Mouse (Mus musculus) myocyte (in vitro differentiated cells): ENCODE results near the gene Cda.

ENCODE experiments used
- CEBPB ChIP-seq: IDR thresholded peaks from 2 replicates; pipeline ENCODE4 v1.6.1; 2011; ENCODE audit warnings: mild to moderate bottlenecking, moderate library complexity; ENCODE audit not compliant: poor library complexity, insufficient read depth, severe bottlenecking
- E2F4 ChIP-seq: IDR thresholded peaks from one replicate; pipeline ENCODE4 v1.6.1; 2011; ENCODE audit warnings: mild to moderate bottlenecking, control low read depth, moderate library complexity; ENCODE audit not compliant: insufficient read depth
- MAX ChIP-seq: IDR thresholded peaks from one replicate; pipeline ENCODE4 v1.6.1; 2011; ENCODE audit warnings: low read depth, mild to moderate bottlenecking, control low read depth
- MYOD1 ChIP-seq, 3 experiments: IDR thresholded peaks; one replicate each; pipeline ENCODE4 v1.6.1; 2011; ENCODE audit warnings: control low read depth in 2 of 3, low read depth in 2 of 3, mild to moderate bottlenecking in 2 of 3, moderate library complexity in 1 of 3; ENCODE audit not compliant: insufficient read length in 2 of 3, control insufficient read depth in 1 of 3
- MYOG ChIP-seq, 3 experiments: IDR thresholded peaks; one replicate each; pipeline ENCODE4 v1.6.1; 2011; ENCODE audit warnings: control low read depth in 2 of 3, low read depth in 2 of 3, mild to moderate bottlenecking in 2 of 3; ENCODE audit not compliant: insufficient read length in 2 of 3, control insufficient read depth in 1 of 3, insufficient read depth in 1 of 3
- POLR2A ChIP-seq: IDR thresholded peaks from one replicate; pipeline ENCODE4 v1.6.1; 2011; ENCODE audit warnings: low read depth, mild to moderate bottlenecking, control low read depth, moderate library complexity; ENCODE audit not compliant: insufficient read length
- POLR2AphosphoS2 ChIP-seq: IDR thresholded peaks from one replicate; pipeline ENCODE4 v1.6.1; 2011; ENCODE audit warnings: low read depth, control low read depth; ENCODE audit not compliant: insufficient read length
- REST ChIP-seq: IDR thresholded peaks from one replicate; pipeline ENCODE4 v1.6.1; 2011; ENCODE audit warnings: mild to moderate bottlenecking, control low read depth, moderate library complexity; ENCODE audit not compliant: insufficient read depth, insufficient read length
- SRF ChIP-seq: IDR thresholded peaks from one replicate; pipeline ENCODE4 v1.6.1; 2011; ENCODE audit warnings: low read depth; ENCODE audit not compliant: control insufficient read depth, insufficient read length
- TCF12 ChIP-seq: IDR thresholded peaks from one replicate; pipeline ENCODE4 v1.6.1; 2011; ENCODE audit warnings: mild to moderate bottlenecking, control low read depth; ENCODE audit not compliant: poor library complexity, insufficient read depth, severe bottlenecking
- TCF3 ChIP-seq: IDR thresholded peaks from one replicate; pipeline ENCODE4 v1.6.1; 2011; ENCODE audit warnings: low read depth, control low read depth; ENCODE audit not compliant: insufficient read length
- USF1 ChIP-seq: IDR thresholded peaks from one replicate; pipeline ENCODE4 v1.6.1; 2011; ENCODE audit warnings: low read depth, mild to moderate bottlenecking, control low read depth, moderate library complexity

DNA sequence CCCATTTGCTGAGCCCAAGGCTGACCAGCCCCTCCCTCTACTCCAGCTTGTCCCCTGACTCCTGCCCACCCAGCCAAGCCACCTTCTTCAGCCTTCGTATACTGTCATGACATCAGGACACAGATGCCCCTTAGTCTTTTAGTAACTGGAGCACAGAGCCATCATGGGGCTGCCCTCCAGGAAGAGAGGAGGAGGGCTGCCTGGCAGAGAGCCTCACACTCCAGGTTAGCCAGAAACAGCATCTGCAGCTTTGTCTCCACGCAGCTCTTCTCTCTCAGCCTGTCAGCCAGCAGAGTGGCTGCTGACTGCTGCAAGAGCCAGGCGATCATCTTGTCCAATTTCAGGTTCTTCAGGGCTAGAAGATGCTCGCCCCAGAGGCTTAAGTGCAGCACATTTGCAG is 54.0 kb downstream of the Cda start:
- peak; percentile 14 for TF ChIP-seq POLR2A
- no peak for TF ChIP-seq E2F4
- no peak for TF ChIP-seq TCF3
- TF ChIP-seq USF1: no peak
- no peak for TF ChIP-seq MAX
- no peak for TF ChIP-seq TCF12
- no peak for TF ChIP-seq MYOD1 (IDR thresholded peaks at IDR 0.05; ENCODE audit: control insufficient read depth in 1 of 3, insufficient read length in 2 of 3, low read depth in 2 of 3)
- no peak for TF ChIP-seq SRF
- no peak for TF ChIP-seq CEBPB
- no peak for TF ChIP-seq POLR2AphosphoS2
- no peak for TF ChIP-seq MYOG (IDR thresholded peaks at IDR 0.05; ENCODE audit: control insufficient read depth in 1 of 3, insufficient read depth in 1 of 3, insufficient read length in 2 of 3, low read depth in 2 of 3)
- TF ChIP-seq REST: no peak
